Mouse (Mus musculus): ENCODE results near the gene Bhlhe40. TPM values are rescaled to one million over a fixed set of nuclear protein-coding genes. Genes with fewer than 3 reads are reported as not detected.

Bhlhe40 gene
- total and polyA plus RNA-seq, 3 experiments, result 0.48 to 0.76 TPM; not detected in 1

DNA sequence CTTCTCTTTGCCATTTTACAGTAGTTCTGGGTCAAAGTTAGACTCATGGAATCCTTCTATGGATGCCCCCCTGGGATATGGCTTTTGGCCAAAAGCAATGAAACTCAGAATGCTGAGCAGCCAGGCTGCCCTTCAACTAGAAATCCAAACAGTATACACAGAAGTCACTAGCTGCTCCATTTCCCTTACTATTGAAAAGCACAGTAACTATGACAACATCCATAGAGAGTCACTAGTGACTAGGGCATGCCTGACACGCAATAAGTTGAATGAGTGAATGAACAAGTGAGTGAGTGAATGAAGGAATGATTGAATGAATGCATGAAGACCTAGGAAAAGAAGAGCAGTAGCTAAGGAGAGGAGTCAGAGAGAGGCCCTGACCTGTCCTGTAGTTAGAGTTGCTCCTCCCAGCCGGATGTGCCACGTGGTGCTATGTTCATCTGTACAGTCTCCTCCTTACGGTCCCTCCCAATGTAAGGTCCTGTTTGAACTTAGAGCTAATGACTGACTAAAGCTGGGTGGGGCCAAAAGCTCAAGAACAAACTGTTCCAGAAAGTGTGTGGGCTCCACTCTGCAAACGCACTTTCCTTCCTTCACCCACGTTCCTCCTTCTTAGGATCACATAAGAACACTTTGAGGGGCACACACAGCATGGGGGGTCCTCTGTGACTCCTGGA, 22.1 kb upstream of the Bhlhe40 start:
- TF ChIP-seq CTCF (IDR thresholded peaks at IDR 0.05; ENCODE audit: low read depth, low read length) (no peak), POLR2AphosphoS5 (IDR thresholded peaks at IDR 0.05; ENCODE audit: insufficient replicate concordance, low read depth, low read length) (no peak), GATA2 (IDR thresholded peaks at IDR 0.05; ENCODE audit: borderline replicate concordance, low read depth, low read length) (no peak), TAL1 (conservative IDR thresholded peaks at IDR 0.05; ENCODE audit: low read depth, low read length) (no peak), GATA1 (IDR thresholded peaks at IDR 0.05; ENCODE audit: borderline replicate concordance, low read length) (no peak)
- H3K36me3 ChIP-seq (replicated peaks), result no peaks in the 10 kb centered on the region
- no peak overlapping the region for H3K4me3 ChIP-seq (ENCODE audit: low read depth, low read length)
- no peak for DNase-seq (ENCODE audit: low spot score)
- no peak for ATAC-seq (ENCODE audit: extremely low read depth, insufficient number of reproducible peaks, low FRiP score, poor library complexity, severe bottlenecking)
- no peaks in the 10 kb centered on the region for H3K27me3 ChIP-seq (ENCODE audit: insufficient read depth, low read length)
- H3K9me3 ChIP-seq (replicated peaks), result no peaks in the 10 kb centered on the region
- H3K4me1 ChIP-seq (ENCODE audit: insufficient read depth, low read depth, low read length), result no peaks in the 10 kb centered on the region

- H3K36me3 ChIP-seq (replicated peaks), result no peaks in the 10 kb centered on the region
- TF ChIP-seq GATA1 (IDR thresholded peaks at IDR 0.05; ENCODE audit: borderline replicate concordance, low read length) (no peak), GATA2 (IDR thresholded peaks at IDR 0.05; ENCODE audit: borderline replicate concordance, low read depth, low read length) (no peak), CTCF (IDR thresholded peaks at IDR 0.05; ENCODE audit: low read depth, low read length) (no peak), TAL1 (conservative IDR thresholded peaks at IDR 0.05; ENCODE audit: low read depth, low read length) (no peak), POLR2AphosphoS5 (IDR thresholded peaks at IDR 0.05; ENCODE audit: insufficient replicate concordance, low read depth, low read length) (no peak)
- ATAC-seq (ENCODE audit: extremely low read depth, insufficient number of reproducible peaks, low FRiP score, poor library complexity, severe bottlenecking) (no peak), DNase-seq (ENCODE audit: low spot score) (no peak)
- H3K9me3 ChIP-seq (replicated peaks), result no peaks in the 10 kb centered on the region
- H3K4me1 ChIP-seq (ENCODE audit: insufficient read depth, low read depth, low read length), result no peaks in the 10 kb centered on the region
- H3K27me3 ChIP-seq (ENCODE audit: insufficient read depth, low read length), result no peaks in the 10 kb centered on the region
- H3K4me3 ChIP-seq (ENCODE audit: low read depth, low read length), result no peak overlapping the region
Measured at GRCm38 (mm10) chr6:108642020-108642419, 18.4 kb upstream of the Bhlhe40 start.

DNA sequence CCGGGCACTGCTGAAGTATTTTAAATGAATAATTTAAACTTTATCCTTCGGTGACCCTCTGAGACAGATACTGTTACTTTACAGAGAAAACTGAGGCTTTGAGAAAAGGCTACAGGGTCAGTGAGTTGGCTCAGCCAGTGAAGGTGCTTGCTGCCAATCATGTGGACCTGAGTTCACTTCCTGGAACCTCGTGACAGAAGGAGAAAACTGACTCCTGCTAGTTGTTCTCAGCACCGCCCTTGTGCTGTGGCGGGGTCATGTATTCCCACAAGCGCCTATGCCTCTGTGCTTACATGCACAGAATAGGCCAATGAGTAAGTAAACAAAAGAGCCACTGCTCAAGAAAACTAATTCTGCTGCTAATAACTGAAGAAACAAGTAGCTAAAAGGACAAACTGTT, 17.4 kb upstream of the Bhlhe40 start:
- ATAC-seq (ENCODE audit: extremely low read depth, insufficient number of reproducible peaks, low FRiP score, poor library complexity, severe bottlenecking), result no peak

GRCm38 (mm10) chr6:108644311-108644710, 16.1 kb upstream of the Bhlhe40 start:
- DNase-seq (ENCODE audit: low spot score) (no peak), ATAC-seq (ENCODE audit: extremely low read depth, insufficient number of reproducible peaks, low FRiP score, poor library complexity, severe bottlenecking) (no peak)
- Histone ChIP-seq H3K4me1 (ENCODE audit: insufficient read depth, low read depth, low read length) (no peaks in the 10 kb centered on the region), H3K4me3 (ENCODE audit: low read depth, low read length) (no peak overlapping the region), H3K27me3 (ENCODE audit: insufficient read depth, low read length) (no peaks in the 10 kb centered on the region), H3K36me3 (replicated peaks) (no peaks in the 10 kb centered on the region), H3K9me3 (replicated peaks) (no peaks in the 10 kb centered on the region)
- TF ChIP-seq GATA2 (IDR thresholded peaks at IDR 0.05; ENCODE audit: borderline replicate concordance, low read depth, low read length) (no peak), POLR2AphosphoS5 (IDR thresholded peaks at IDR 0.05; ENCODE audit: insufficient replicate concordance, low read depth, low read length) (no peak), GATA1 (IDR thresholded peaks at IDR 0.05; ENCODE audit: borderline replicate concordance, low read length) (no peak)

More for the DNA sequence above, 17.4 kb upstream of the Bhlhe40 start:
- no peaks in the 10 kb centered on the region for H3K9me3 ChIP-seq (replicated peaks)
- H3K27me3 ChIP-seq (ENCODE audit: insufficient read depth, low read length), result no peaks in the 10 kb centered on the region
- no peak for DNase-seq (ENCODE audit: low spot score)
- no peak overlapping the region for H3K4me3 ChIP-seq (ENCODE audit: low read depth, low read length)
- TF ChIP-seq GATA2 (IDR thresholded peaks at IDR 0.05; ENCODE audit: borderline replicate concordance, low read depth, low read length) (no peak), POLR2AphosphoS5 (IDR thresholded peaks at IDR 0.05; ENCODE audit: insufficient replicate concordance, low read depth, low read length) (no peak), GATA1 (IDR thresholded peaks at IDR 0.05; ENCODE audit: borderline replicate concordance, low read length) (no peak), CTCF (IDR thresholded peaks at IDR 0.05; ENCODE audit: low read depth, low read length) (no peak), TAL1 (conservative IDR thresholded peaks at IDR 0.05; ENCODE audit: low read depth, low read length) (no peak)
- H3K36me3 ChIP-seq (replicated peaks), result no peaks in the 10 kb centered on the region
- no peaks in the 10 kb centered on the region for H3K4me1 ChIP-seq (ENCODE audit: insufficient read depth, low read depth, low read length)

GRCm38 (mm10) chr6:108647094-108647493, 13.3 kb upstream of the Bhlhe40 start:
- DNase-seq (ENCODE audit: low spot score) (no peak), ATAC-seq (ENCODE audit: extremely low read depth, insufficient number of reproducible peaks, low FRiP score, poor library complexity, severe bottlenecking) (no peak)
- no peaks in the 10 kb centered on the region for H3K27me3 ChIP-seq (ENCODE audit: insufficient read depth, low read length)
- TF ChIP-seq CTCF (IDR thresholded peaks at IDR 0.05; ENCODE audit: low read depth, low read length), result no peak
- no peak for TF ChIP-seq GATA2 (IDR thresholded peaks at IDR 0.05; ENCODE audit: borderline replicate concordance, low read depth, low read length)
- TF ChIP-seq GATA1 (IDR thresholded peaks at IDR 0.05; ENCODE audit: borderline replicate concordance, low read length), result no peak
- TF ChIP-seq TAL1 (conservative IDR thresholded peaks at IDR 0.05; ENCODE audit: low read depth, low read length), result no peak
- TF ChIP-seq POLR2AphosphoS5 (IDR thresholded peaks at IDR 0.05; ENCODE audit: insufficient replicate concordance, low read depth, low read length), result no peak
- H3K36me3 ChIP-seq (replicated peaks), result no peaks in the 10 kb centered on the region
- H3K9me3 ChIP-seq (replicated peaks), result no peaks in the 10 kb centered on the region
- no peak overlapping the region for H3K4me3 ChIP-seq (ENCODE audit: low read depth, low read length)
- no peaks in the 10 kb centered on the region for H3K4me1 ChIP-seq (ENCODE audit: insufficient read depth, low read depth, low read length)

- Histone ChIP-seq H3K36me3 (replicated peaks) (no peaks in the 10 kb centered on the region), H3K9me3 (replicated peaks) (no peaks in the 10 kb centered on the region), H3K4me1 (ENCODE audit: insufficient read depth, low read depth, low read length) (no peaks in the 10 kb centered on the region), H3K4me3 (ENCODE audit: low read depth, low read length) (no peak overlapping the region), H3K27me3 (ENCODE audit: insufficient read depth, low read length) (no peaks in the 10 kb centered on the region)
- no peak for DNase-seq (ENCODE audit: low spot score)
- no peak for TF ChIP-seq CTCF (IDR thresholded peaks at IDR 0.05; ENCODE audit: low read depth, low read length)
- no peak for TF ChIP-seq TAL1 (conservative IDR thresholded peaks at IDR 0.05; ENCODE audit: low read depth, low read length)
- no peak for TF ChIP-seq GATA2 (IDR thresholded peaks at IDR 0.05; ENCODE audit: borderline replicate concordance, low read depth, low read length)
- no peak for TF ChIP-seq GATA1 (IDR thresholded peaks at IDR 0.05; ENCODE audit: borderline replicate concordance, low read length)
- no peak for TF ChIP-seq POLR2AphosphoS5 (IDR thresholded peaks at IDR 0.05; ENCODE audit: insufficient replicate concordance, low read depth, low read length)
- no peak for ATAC-seq (ENCODE audit: extremely low read depth, insufficient number of reproducible peaks, low FRiP score, poor library complexity, severe bottlenecking)
Measured at GRCm38 (mm10) chr6:108648072-108648471, 12.4 kb upstream of the Bhlhe40 start.

Data from G1E (cell line).